Mouse (Mus musculus): ENCODE data around the gene Mcl1. TPM values are rescaled to one million over a fixed set of nuclear protein-coding genes. Genes with fewer than 3 reads are reported as not detected.

Gene Mcl1
- total and polyA plus RNA-seq, 2 experiments from 2014 or later = 42.8 to 105 TPM

DNA sequence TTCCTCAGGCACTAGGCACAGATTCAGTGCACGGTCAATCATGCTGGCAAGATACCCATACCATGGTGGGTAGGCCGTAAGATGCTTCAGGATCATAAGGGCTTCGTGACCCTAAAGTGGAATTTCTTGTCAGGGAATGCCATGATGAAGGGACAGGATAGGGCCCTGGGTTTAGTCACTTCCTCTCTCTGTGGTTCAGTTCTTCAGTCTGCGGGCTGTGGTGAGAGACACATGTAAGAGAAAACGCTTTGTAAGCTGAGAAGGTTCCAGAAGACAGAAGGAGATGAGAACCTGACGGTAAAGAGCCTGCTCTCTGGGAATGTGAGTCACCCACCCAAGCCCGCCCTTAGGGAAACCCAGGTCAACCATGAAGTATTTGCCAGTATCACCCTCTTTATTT lies 48.9 kb downstream of the Mcl1 start:
- Histone ChIP-seq H3K27me3 (ENCODE audit: insufficient read depth, low read length) (no peaks in the 10 kb centered on the region), H3K4me1 (ENCODE audit: insufficient read depth, low read length) (no peaks in the 10 kb centered on the region), H3K9me3 (ENCODE audit: low read length) (no peaks in the 10 kb centered on the region), H3K4me3 (ENCODE audit: low read depth, low read length) (no peak overlapping the region), H3K9ac (replicated peaks; ENCODE audit: low read length, poor library complexity, severe bottlenecking) (no peak overlapping the region), H3K27ac (ENCODE audit: low read depth, low read length) (no peak overlapping the region), H3K36me3 (ENCODE audit: insufficient read depth, low read length) (no peaks in the 10 kb centered on the region), H3K4me2 (ENCODE audit: low read depth, low read length, poor library complexity, severe bottlenecking) (no peak overlapping the region)
- WGBS = 91% methylated on average over 7 of the region's 7 CpGs
- ATAC-seq (ENCODE audit: low FRiP score) (no peak), DNase-seq (ENCODE audit: low spot score) (no peak)
- no peak for TF ChIP-seq CTCF (IDR thresholded peaks at IDR 0.05)

DNA sequence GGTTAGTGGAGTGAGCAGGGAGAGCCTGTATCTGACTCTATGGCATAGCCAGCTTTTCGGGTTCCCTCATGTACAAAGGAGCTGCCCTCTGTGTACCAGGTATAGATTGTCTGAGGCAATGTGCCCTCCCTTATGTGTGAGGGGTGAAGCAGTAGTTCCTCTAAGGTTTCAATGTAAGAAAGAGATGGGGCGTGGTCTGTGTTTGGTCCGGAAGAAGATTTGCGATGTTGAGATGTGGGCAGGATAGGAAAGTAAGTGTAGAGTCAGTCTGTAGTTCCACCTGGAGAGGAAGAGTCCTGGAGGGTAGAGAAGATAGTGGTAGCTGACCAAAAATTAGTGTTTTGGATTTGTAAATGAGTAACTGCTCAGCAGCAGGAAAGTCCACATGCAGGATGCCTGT lies 50.5 kb downstream of the Mcl1 start:
- Histone ChIP-seq H3K36me3 (ENCODE audit: insufficient read depth, low read length) (no peaks in the 10 kb centered on the region), H3K4me3 (ENCODE audit: low read depth, low read length) (no peak overlapping the region), H3K9ac (replicated peaks; ENCODE audit: low read length, poor library complexity, severe bottlenecking) (no peak overlapping the region), H3K4me2 (ENCODE audit: low read depth, low read length, poor library complexity, severe bottlenecking) (no peak overlapping the region), H3K9me3 (ENCODE audit: low read length) (no peaks in the 10 kb centered on the region), H3K27me3 (ENCODE audit: insufficient read depth, low read length) (no peaks in the 10 kb centered on the region), H3K27ac (ENCODE audit: low read depth, low read length) (no peak overlapping the region), H3K4me1 (ENCODE audit: insufficient read depth, low read length) (no peaks in the 10 kb centered on the region)
- 97% methylated on average over 4 of the region's 4 CpGs for WGBS
- ATAC-seq (ENCODE audit: low FRiP score) = no peak
- no peak for DNase-seq (ENCODE audit: low spot score)
- TF ChIP-seq CTCF (IDR thresholded peaks at IDR 0.05) = no peak

DNA sequence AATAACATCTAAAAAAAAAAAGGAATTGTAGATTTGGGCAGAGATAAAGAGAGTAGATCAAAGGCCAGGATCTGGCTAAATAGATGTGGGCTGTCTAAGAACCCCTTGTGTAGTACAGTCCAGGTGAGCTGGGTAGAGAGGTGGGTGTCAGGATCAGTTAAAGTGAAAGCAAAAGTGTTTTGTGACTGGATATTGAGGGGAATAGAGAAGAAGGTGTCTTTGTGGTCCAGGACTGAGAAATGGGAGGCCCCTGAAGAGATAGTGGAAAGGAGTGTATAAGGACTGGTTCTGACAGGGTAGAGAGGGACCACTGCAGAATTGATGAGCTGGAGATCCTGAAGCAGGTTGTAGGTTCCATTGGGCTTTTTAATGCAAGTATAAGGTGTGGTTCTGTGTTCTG lies 51.4 kb downstream of the Mcl1 start:
- ATAC-seq (ENCODE audit: low FRiP score) = no peak
- TF ChIP-seq CTCF (IDR thresholded peaks at IDR 0.05) = no peak

More for the DNA sequence above, 51.4 kb downstream of the Mcl1 start:
- Histone ChIP-seq H3K27me3 (ENCODE audit: insufficient read depth, low read length) (no peaks in the 10 kb centered on the region), H3K4me1 (ENCODE audit: insufficient read depth, low read length) (no peaks in the 10 kb centered on the region), H3K27ac (ENCODE audit: low read depth, low read length) (no peak overlapping the region), H3K4me2 (ENCODE audit: low read depth, low read length, poor library complexity, severe bottlenecking) (no peak overlapping the region), H3K9me3 (ENCODE audit: low read length) (no peaks in the 10 kb centered on the region), H3K4me3 (ENCODE audit: low read depth, low read length) (no peak overlapping the region), H3K36me3 (ENCODE audit: insufficient read depth, low read length) (no peaks in the 10 kb centered on the region), H3K9ac (replicated peaks; ENCODE audit: low read length, poor library complexity, severe bottlenecking) (no peak overlapping the region)
- no peak for DNase-seq (ENCODE audit: low spot score)

Other genes starting within 250 kb of the Mcl1 start
- 12.4 and 25.7 TPM in 2 replicates for gene Arnt, start 224.4 kb upstream of the Mcl1 start, total RNA-seq (2014; rRNA removed)
- 6.9 and 8.7 TPM in 2 replicates for gene Arnt, start 224.4 kb upstream of the Mcl1 start, polyA plus RNA-seq (2015; fragmentation: Nextera tagmentation; extraction: Ambion mirVana)
- 3.6 and 6.5 TPM in 2 replicates for gene Ctsk, start 159.5 kb upstream of the Mcl1 start, total RNA-seq (2014; rRNA removed)
- 7.7 and 10.1 TPM in 2 replicates for gene Ctsk, start 159.5 kb upstream of the Mcl1 start, polyA plus RNA-seq (2015; fragmentation: Nextera tagmentation; extraction: Ambion mirVana)
- gene Ctss, start 132.0 kb upstream of the Mcl1 start, total RNA-seq (2014; rRNA removed) = 18.8 and 19.2 TPM in 2 replicates
- gene Ctss, start 132.0 kb upstream of the Mcl1 start, polyA plus RNA-seq (2015; fragmentation: Nextera tagmentation; extraction: Ambion mirVana) = 19.6 and 20.0 TPM in 2 replicates
- not detected in 2 replicates for gene Hormad1, start 99.1 kb upstream of the Mcl1 start, total RNA-seq (2014; rRNA removed)
- not detected in 2 replicates for gene Hormad1, start 99.1 kb upstream of the Mcl1 start, polyA plus RNA-seq (2015; fragmentation: Nextera tagmentation; extraction: Ambion mirVana)
- 19.1 and 22.2 TPM in 2 replicates for gene Golph3l, start 69.9 kb upstream of the Mcl1 start, total RNA-seq (2014; rRNA removed)
- gene Golph3l, start 69.9 kb upstream of the Mcl1 start, polyA plus RNA-seq (2015; fragmentation: Nextera tagmentation; extraction: Ambion mirVana) = 18.8 and 19.8 TPM in 2 replicates
- gene Ensa, start 33.8 kb upstream of the Mcl1 start, total RNA-seq (2014; rRNA removed) = 100 and 124 TPM in 2 replicates
- 167 and 169 TPM in 2 replicates for gene Ensa, start 33.8 kb upstream of the Mcl1 start, polyA plus RNA-seq (2015; fragmentation: Nextera tagmentation; extraction: Ambion mirVana)
- gene Adamtsl4, start 29.1 kb downstream of the Mcl1 start, total RNA-seq (2014; rRNA removed) = 1.3 and 1.4 TPM in 2 replicates
- 1.0 and 1.4 TPM in 2 replicates for gene Adamtsl4, start 29.1 kb downstream of the Mcl1 start, polyA plus RNA-seq (2015; fragmentation: Nextera tagmentation; extraction: Ambion mirVana)
- gene Ecm1, start 80.8 kb downstream of the Mcl1 start, total RNA-seq (2014; rRNA removed) = 6.2 and 9.9 TPM in 2 replicates
- gene Ecm1, start 80.8 kb downstream of the Mcl1 start, polyA plus RNA-seq (2015; fragmentation: Nextera tagmentation; extraction: Ambion mirVana) = 9.7 and 10.8 TPM in 2 replicates
- gene Tars2, start 101.4 kb downstream of the Mcl1 start, total RNA-seq (2014; rRNA removed) = 34.7 and 39.8 TPM in 2 replicates
- 40.8 and 45.0 TPM in 2 replicates for gene Tars2, start 101.4 kb downstream of the Mcl1 start, polyA plus RNA-seq (2015; fragmentation: Nextera tagmentation; extraction: Ambion mirVana)
- gene Rprd2, start 160.1 kb downstream of the Mcl1 start, total RNA-seq (2014; rRNA removed) = 28.8 and 30.6 TPM in 2 replicates
- 20.1 and 23.6 TPM in 2 replicates for gene Rprd2, start 160.1 kb downstream of the Mcl1 start, polyA plus RNA-seq (2015; fragmentation: Nextera tagmentation; extraction: Ambion mirVana)
- gene Prpf3, start 197.1 kb downstream of the Mcl1 start, total RNA-seq (2014; rRNA removed) = 9.3 and 11.0 TPM in 2 replicates
- gene Prpf3, start 197.1 kb downstream of the Mcl1 start, polyA plus RNA-seq (2015; fragmentation: Nextera tagmentation; extraction: Ambion mirVana) = 24.0 and 26.9 TPM in 2 replicates
- gene Mrps21, start 212.7 kb downstream of the Mcl1 start, total RNA-seq (2014; rRNA removed) = 82.9 and 88.3 TPM in 2 replicates
- gene Mrps21, start 212.7 kb downstream of the Mcl1 start, polyA plus RNA-seq (2015; fragmentation: Nextera tagmentation; extraction: Ambion mirVana) = 241 TPM in 2 replicates
- 4.2 and 5.2 TPM in 2 replicates for gene Ciart, start 223.5 kb downstream of the Mcl1 start, total RNA-seq (2014; rRNA removed)
- 9.3 and 12.6 TPM in 2 replicates for gene Ciart, start 223.5 kb downstream of the Mcl1 start, polyA plus RNA-seq (2015; fragmentation: Nextera tagmentation; extraction: Ambion mirVana)
- 6.5 and 27.7 TPM in 2 replicates for gene BC028528, start 233.2 kb downstream of the Mcl1 start, total RNA-seq (2014; rRNA removed)
- gene BC028528, start 233.2 kb downstream of the Mcl1 start, polyA plus RNA-seq (2015; fragmentation: Nextera tagmentation; extraction: Ambion mirVana) = 14.6 and 18.8 TPM in 2 replicates
- 67.5 and 71.6 TPM in 2 replicates for gene Aph1a, start 235.2 kb downstream of the Mcl1 start, total RNA-seq (2014; rRNA removed)
- gene Aph1a, start 235.2 kb downstream of the Mcl1 start, polyA plus RNA-seq (2015; fragmentation: Nextera tagmentation; extraction: Ambion mirVana) = 39.0 and 45.2 TPM in 2 replicates
- 5.1 and 8.0 TPM in 2 replicates for gene Car14, start 245.9 kb downstream of the Mcl1 start, total RNA-seq (2014; rRNA removed)
- 6.8 and 7.5 TPM in 2 replicates for gene Car14, start 245.9 kb downstream of the Mcl1 start, polyA plus RNA-seq (2015; fragmentation: Nextera tagmentation; extraction: Ambion mirVana)

All from midbrain, postnatal 0 days (tissue).